Mouse (Mus musculus) liver, embryonic 11.5 days (tissue): ENCODE measurements at regions not wholly inside any gene's neighbourhood (a gene's known extent, or its start where the extent isn't known, plus 50 kb on each side); places are given as distances from the start of the nearest gene placed in this dataset.

Source experiments
- ATAC-seq: fragments of 200-750 bp; cut with Nextera tagmentation; replicated peaks from 2 replicates; pipeline ENCODE4 v1.8.0; 2017; ENCODE audit warnings: moderate number of reproducible peaks, mild to moderate bottlenecking, moderate TSS enrichment, moderate library complexity; ENCODE audit not compliant: low FRiP score
- DNase-seq: peaks from one replicate; pipeline ENCODE4 v3.0.0-alpha.2; 2017; ENCODE audit warnings: low spot score
- H3K27ac ChIP-seq: fragments of 300-500 bp; sonication (generic); 2 replicates; pipeline ENCODE4 v1.5.1; 2014; ENCODE audit warnings: mild to moderate bottlenecking, low read depth, low read length, control low read depth
- H3K27me3 ChIP-seq: fragments of 300-500 bp; sonication (generic); replicated peaks from 2 replicates; pipeline ENCODE4 v1.6.1; 2014; ENCODE audit warnings: low read length, mixed read lengths; ENCODE audit not compliant: control insufficient read depth, insufficient read depth
- H3K36me3 ChIP-seq: fragments of 300-500 bp; sonication (generic); 2 replicates; pipeline ENCODE4 v1.6.1; 2014; ENCODE audit warnings: mild to moderate bottlenecking, low read length, moderate library complexity, mixed read lengths; ENCODE audit not compliant: control insufficient read depth, insufficient read depth
- H3K4me1 ChIP-seq: fragments of 300-500 bp; sonication (generic); replicated peaks from 2 replicates; pipeline ENCODE4 v1.6.1; 2014; ENCODE audit warnings: low read length, mixed read lengths; ENCODE audit not compliant: control insufficient read depth, insufficient read depth
- H3K4me2 ChIP-seq: fragments of 300-500 bp; sonication (generic); 2 replicates; pipeline ENCODE4 v1.6.1; 2014; ENCODE audit warnings: mild to moderate bottlenecking, control low read depth, moderate library complexity
- H3K4me3 ChIP-seq: fragments of 300-500 bp; sonication (generic); 2 replicates; pipeline ENCODE4 v1.5.1; 2014; ENCODE audit warnings: low read depth, low read length, control low read depth
- H3K9ac ChIP-seq: fragments of 300-500 bp; sonication (generic); 2 replicates; pipeline ENCODE4 v1.6.1; 2014; ENCODE audit warnings: low read depth, low read length, control low read depth
- H3K9me3 ChIP-seq: fragments of 300-500 bp; sonication (generic); 2 replicates; pipeline ENCODE4 v1.6.1; 2016; ENCODE audit warnings: low read length, inconsistent platforms, mixed read lengths; ENCODE audit not compliant: control insufficient read depth
- WGBS: fragments of 180-500 bp; shearing (Covaris S2); extraction: QIAGEN DNeasy Blood & Tissue Kit; methylation state at CpG from one replicate; pipeline ENCODE4 v1.1.7; 2014; 5-methylcytosine and 5-hydroxymethylcytosine counted together

DNA sequence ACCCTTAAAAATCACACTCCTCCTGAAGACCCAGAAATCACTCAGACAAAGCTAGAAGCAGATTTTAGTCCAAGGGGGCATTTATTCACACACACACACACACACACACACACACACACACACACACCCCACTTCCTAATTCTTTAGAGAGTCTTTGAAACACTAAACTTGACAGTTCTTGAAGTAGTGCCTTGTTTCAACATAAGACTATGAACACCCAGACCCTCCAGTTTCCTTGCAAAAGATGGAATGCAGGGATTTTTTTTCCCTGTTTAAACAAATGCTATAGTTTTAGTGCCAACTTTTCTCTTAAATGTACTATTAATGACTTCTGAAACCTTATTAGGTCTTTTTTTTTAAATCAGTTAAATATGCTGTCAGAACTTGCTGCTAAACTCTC lies 279.2 kb upstream of the Fat1 start:
- no peaks in the 10 kb centered on the region for H3K27me3 ChIP-seq
- no peak overlapping the region for H3K9ac ChIP-seq
- H3K4me2 ChIP-seq = no peak overlapping the region
- ATAC-seq (no peak), DNase-seq (no peak)
- H3K27ac ChIP-seq = no peak overlapping the region
- H3K4me3 ChIP-seq = no peak overlapping the region
- no peaks in the 10 kb centered on the region for H3K9me3 ChIP-seq
- H3K4me1 ChIP-seq = no peaks in the 10 kb centered on the region
- H3K36me3 ChIP-seq = no peaks in the 10 kb centered on the region

DNA sequence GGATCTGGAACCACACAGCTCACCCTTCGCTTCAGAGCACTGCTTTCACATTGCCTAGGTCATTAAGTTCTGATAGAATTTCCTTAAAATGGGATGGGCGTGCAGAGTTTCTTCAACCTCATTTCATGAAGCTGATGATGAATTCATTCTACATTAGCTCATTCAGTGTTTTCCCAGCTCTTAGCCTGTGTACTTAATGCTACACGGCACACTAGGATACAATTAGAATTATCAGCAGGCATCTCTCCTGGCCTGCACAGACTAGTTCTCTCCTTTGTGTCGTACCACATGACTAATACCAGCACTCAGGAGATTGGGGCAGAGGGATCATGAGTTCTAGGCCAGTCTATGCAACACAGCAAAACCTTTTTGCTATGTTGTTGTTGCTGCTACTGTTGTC lies 278.8 kb upstream of the Fat1 start:
- Histone ChIP-seq H3K36me3 (no peaks in the 10 kb centered on the region), H3K4me2 (no peak overlapping the region), H3K9ac (no peak overlapping the region), H3K4me3 (no peak overlapping the region), H3K4me1 (no peaks in the 10 kb centered on the region), H3K27ac (no peak overlapping the region), H3K9me3 (no peaks in the 10 kb centered on the region), H3K27me3 (no peaks in the 10 kb centered on the region)
- WGBS = 78% methylated on average over 4 of the region's 4 CpGs
- DNase-seq = no peak
- no peak for ATAC-seq

DNA sequence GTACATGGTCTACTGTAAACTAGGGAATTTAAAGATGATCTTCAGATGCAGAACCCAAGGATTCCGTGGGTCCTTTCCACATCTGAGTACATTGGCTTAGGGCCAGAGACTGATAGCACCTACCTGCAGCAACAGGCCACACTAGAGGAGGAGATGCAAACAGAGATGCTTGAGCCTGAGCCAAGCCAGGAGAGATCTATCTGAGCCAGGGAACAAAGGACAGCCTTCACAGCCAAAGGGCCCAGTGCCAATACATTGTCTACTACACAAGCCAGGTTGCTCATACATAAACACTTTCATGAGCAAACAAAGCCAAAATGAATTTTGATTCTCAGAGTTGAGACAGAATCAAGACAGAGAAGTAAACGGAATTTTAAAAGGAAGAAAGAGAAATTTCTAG lies 273.6 kb upstream of the Fat1 start:
- WGBS = 63% methylated on average over 2 of the region's 2 CpGs
- H3K9ac ChIP-seq = no peak overlapping the region
- H3K27ac ChIP-seq = no peak overlapping the region
- H3K4me3 ChIP-seq = no peak overlapping the region
- H3K36me3 ChIP-seq = no peaks in the 10 kb centered on the region
- no peak overlapping the region for H3K4me2 ChIP-seq
- ATAC-seq = no peak
- DNase-seq = no peak
- no peaks in the 10 kb centered on the region for H3K4me1 ChIP-seq
- H3K9me3 ChIP-seq = no peaks in the 10 kb centered on the region
- H3K27me3 ChIP-seq = no peaks in the 10 kb centered on the region

DNA sequence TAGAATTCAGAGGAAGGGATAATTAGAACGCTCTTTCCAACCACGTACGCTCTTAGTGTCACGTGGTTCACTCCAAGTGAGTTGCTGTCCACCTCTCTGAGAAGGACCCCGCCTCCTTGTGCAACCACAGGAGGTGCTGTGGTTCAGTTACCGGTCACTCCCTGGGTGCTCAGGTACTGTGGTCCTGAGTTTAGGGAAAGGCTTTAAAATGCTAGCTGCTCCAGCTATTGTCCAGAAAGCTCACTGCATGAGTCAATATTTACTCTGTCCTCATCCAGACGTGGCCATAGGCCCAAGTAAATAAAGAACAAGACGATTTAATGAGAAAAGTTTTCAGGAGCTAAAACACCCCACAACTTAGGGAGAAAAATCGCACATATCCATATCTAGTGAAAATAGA lies 248.1 kb upstream of the Fat1 start:
- DNase-seq (no peak), ATAC-seq (no peak)
- H3K4me2 ChIP-seq = no peak overlapping the region
- 85% methylated on average over 9 of the region's 9 CpGs for WGBS
- no peaks in the 10 kb centered on the region for H3K36me3 ChIP-seq
- H3K4me1 ChIP-seq = no peaks in the 10 kb centered on the region
- H3K9ac ChIP-seq = no peak overlapping the region
- no peak overlapping the region for H3K4me3 ChIP-seq
- H3K9me3 ChIP-seq = no peaks in the 10 kb centered on the region
- H3K27ac ChIP-seq = no peak overlapping the region
- no peaks in the 10 kb centered on the region for H3K27me3 ChIP-seq

DNA sequence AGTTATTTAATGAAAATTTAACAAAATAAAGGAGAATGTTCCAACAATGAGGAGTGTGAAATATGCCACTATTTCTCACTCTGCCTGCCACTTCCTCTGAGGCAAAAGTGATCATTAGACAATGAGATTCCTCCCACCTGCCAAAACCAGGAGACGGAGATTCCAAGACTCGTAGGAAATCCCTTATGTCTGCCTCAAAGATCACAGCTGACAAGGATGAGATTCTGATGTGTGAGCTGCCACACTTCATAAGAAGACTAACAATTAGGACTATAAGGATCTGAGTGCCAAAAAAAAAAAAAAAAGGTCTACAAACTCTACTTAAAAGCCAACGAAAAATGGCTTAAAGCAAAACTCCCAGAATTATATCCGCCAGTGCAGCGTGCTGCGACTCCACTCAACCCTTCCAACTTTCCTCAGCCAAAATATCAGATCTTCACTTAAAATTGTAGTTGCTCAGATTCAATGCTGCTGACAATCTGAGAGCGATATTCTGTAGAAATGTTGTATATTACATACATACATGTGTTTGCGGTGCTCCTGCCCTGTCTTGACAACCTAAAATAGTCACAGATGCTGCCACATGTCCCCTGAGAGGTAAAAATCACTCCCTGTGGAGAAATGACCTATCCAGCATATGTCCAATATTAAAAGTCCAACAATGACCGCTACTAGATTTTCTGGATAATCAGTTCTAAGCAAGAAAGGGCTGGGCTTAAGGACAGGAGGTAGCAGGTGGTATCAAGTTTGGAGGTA lies 245.2 kb upstream of the Fat1 start:
- WGBS = 86% methylated on average over 9 of the region's 9 CpGs
- no peak for ATAC-seq
- no peaks in the 10 kb centered on the region for H3K4me1 ChIP-seq

DNA sequence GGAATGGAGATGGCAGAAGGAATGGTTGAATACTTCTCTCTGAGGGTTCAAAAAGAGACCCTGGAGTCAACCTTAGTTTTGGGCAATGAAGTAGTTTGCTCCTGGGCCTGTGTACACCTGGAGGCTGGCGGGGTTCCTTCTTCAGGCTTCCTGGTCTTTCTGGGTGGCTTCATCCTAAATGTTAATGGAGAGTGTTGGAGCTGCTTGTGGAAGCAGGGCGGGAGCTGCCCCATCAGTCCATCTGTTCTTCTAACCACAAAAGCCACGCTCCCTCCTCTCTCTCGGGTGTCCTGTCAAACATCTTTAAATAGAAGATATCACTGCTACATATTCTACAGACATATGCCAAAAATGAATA lies 244.7 kb upstream of the Fat1 start:
- Histone ChIP-seq H3K36me3 (no peaks in the 10 kb centered on the region), H3K9ac (no peak overlapping the region), H3K4me2 (no peak overlapping the region), H3K27me3 (no peaks in the 10 kb centered on the region), H3K4me3 (no peak overlapping the region), H3K9me3 (no peaks in the 10 kb centered on the region), H3K27ac (no peak overlapping the region), H3K4me1 (no peaks in the 10 kb centered on the region)
- WGBS = 52% methylated on average over 4 of the region's 4 CpGs
- ATAC-seq = no peak
- no peak for DNase-seq

More for the DNA sequence above, 245.2 kb upstream of the Fat1 start:
- H3K36me3 ChIP-seq = no peaks in the 10 kb centered on the region
- no peak overlapping the region for H3K4me3 ChIP-seq
- no peak overlapping the region for H3K27ac ChIP-seq
- no peak overlapping the region for H3K4me2 ChIP-seq
- H3K9me3 ChIP-seq = no peaks in the 10 kb centered on the region
- no peak overlapping the region for H3K9ac ChIP-seq
- H3K27me3 ChIP-seq = no peaks in the 10 kb centered on the region
- DNase-seq = no peak

DNA sequence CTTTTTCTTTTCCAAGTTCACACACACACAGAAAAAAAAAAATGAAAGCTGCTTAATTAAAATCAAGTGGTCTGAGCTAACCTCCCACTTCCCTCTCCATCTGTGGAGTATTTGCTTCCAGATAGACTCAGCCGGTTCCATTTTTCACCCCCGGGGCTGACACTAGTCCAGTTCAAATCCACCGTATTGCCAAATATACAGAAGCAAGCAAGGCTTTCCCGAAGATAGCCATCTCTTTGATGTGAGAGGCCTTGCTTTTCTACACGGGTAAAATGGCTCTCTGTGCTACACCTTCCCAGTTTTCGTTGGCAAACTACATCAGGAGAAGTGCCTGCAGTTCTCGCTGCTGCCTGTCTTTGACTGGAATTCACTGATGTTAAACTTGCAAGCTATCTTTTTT lies 244.1 kb upstream of the Fat1 start:
- 62% methylated on average over 7 of the region's 7 CpGs for WGBS
- no peaks in the 10 kb centered on the region for H3K4me1 ChIP-seq
- H3K9me3 ChIP-seq = no peaks in the 10 kb centered on the region
- DNase-seq = no peak
- H3K27me3 ChIP-seq = no peaks in the 10 kb centered on the region
- no peak overlapping the region for H3K4me2 ChIP-seq
- no peak overlapping the region for H3K9ac ChIP-seq
- H3K27ac ChIP-seq = no peak overlapping the region
- no peak for ATAC-seq
- no peak overlapping the region for H3K4me3 ChIP-seq
- H3K36me3 ChIP-seq = no peaks in the 10 kb centered on the region

DNA sequence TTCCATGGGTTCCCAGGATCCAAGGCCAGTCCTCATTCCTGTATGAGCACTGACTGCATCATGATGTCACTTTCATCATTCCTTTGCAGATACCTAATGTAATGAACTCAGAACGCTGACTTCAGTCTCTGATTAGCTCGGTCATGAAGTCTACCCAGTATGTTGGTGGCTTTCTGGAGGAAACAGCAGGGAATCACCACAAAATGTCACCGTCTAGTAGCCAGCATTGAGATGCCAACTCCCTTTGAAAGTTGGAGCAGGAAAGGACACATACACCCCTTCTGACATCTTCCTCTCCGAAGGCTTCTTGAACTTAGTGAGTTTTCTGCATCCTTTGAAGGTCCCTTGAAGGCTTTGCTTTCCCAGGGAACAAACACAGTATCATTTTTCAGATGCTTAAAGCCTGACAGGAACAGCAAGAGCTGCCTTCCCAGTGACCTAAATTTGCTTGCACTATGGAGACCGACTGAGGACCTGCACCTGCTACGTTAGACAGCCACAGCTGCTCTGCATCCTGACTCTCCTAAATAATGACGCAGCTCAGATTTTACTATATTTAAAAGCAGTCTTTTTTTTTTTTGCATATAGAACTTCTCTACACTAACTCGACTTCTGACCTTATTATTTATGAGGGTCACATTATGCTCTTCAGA lies 243.1 kb upstream of the Fat1 start:
- H3K36me3 ChIP-seq = no peaks in the 10 kb centered on the region
- ATAC-seq (no peak), DNase-seq (no peak)
- H3K4me2 ChIP-seq = no peak overlapping the region
- no peaks in the 10 kb centered on the region for H3K9me3 ChIP-seq
- 77% methylated on average over 8 of the region's 8 CpGs for WGBS
- H3K27me3 ChIP-seq = no peaks in the 10 kb centered on the region
- H3K9ac ChIP-seq = no peak overlapping the region
- no peak overlapping the region for H3K27ac ChIP-seq
- no peaks in the 10 kb centered on the region for H3K4me1 ChIP-seq
- no peak overlapping the region for H3K4me3 ChIP-seq

DNA sequence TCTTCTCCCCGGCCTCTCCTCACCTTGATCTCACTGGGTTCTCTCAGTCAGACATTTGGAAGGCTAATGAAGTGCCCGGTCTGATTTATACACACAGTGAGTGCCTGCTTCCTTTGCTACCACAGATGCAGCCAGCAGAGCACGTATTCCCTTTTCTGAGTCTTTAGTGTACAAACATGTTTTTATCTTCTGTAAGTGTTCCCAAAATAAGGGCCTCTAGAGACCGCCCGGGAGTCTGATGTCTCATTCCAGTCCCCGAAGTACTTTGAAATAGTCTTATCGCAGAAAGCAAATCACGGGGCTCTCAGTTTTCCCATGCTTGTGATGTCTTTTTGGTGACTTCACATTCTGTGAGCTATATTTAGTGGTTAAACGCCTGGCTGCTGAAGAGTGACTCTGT lies 240.4 kb upstream of the Fat1 start:
- Histone ChIP-seq H3K27me3 (no peaks in the 10 kb centered on the region), H3K9me3 (no peaks in the 10 kb centered on the region), H3K4me1 (no peaks in the 10 kb centered on the region), H3K4me3 (no peak overlapping the region), H3K27ac (no peak overlapping the region), H3K9ac (no peak overlapping the region), H3K4me2 (no peak overlapping the region), H3K36me3 (no peaks in the 10 kb centered on the region)
- no peak for DNase-seq
- ATAC-seq = no peak
- WGBS = 62% methylated on average over 9 of the region's 9 CpGs
